Comparison of ENCODE assay signal across 23 mouse cellular contexts in the genomic region with DNA sequence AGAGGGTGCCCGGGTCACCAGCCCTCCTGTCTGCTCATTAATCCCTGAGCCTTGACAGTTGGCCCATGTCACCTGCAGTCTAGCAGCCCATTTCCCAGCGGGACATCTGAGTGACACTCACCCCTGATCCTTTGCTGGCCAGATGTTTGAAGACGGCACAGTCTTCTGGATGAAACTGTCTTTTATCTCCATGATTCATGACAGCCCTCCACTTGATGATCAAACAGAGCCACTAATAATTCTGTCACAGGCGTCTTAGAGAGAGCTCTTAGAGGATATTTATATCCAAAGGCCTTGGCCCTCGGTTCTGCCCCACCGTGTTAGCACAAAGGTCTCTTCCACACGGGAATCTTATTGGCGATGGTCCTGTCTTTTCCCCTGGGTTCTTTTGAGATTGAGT.
DNase-seq lines count a peak whose midpoint lies in the region; ATAC-seq lines count a peak whose summit lies in the region.
"Had no signal": no experiment of that assay in that cellular context is flagged by ENCODE, and none has a peak within 500 bp of the region (broad histone marks: within the 10 kb centered on the region; RNA-seq: fewer than 3 reads in every experiment).

No protein-coding gene starts in this region.

- H3K4me3 ChIP-seq in heart, embryonic 14.5 days (ENCODE audit: control insufficient read depth in 1 of 2, insufficient read depth in 1 of 2, low read depth in 1 of 2, low read length in 2 of 2) = no peak overlapping the region
- H3K4me3 ChIP-seq in neural tube, embryonic 15.5 days (replicated peaks) = no peak overlapping the region
- H3K4me3 ChIP-seq: embryonic facial prominence, embryonic 15.5 days; layer of hippocampus, adult 2 months; left cerebral cortex, adult 2 months; limb, embryonic 10.5 days; liver, embryonic 12.5 days; lung, embryonic 15.5 days; midbrain, embryonic 15.5 days had no signal

- no peak overlapping the region for H3K9ac ChIP-seq in heart, embryonic 14.5 days (ENCODE audit: low read length)
- H3K9ac ChIP-seq in neural tube, embryonic 15.5 days (replicated peaks) = no peak overlapping the region
- H3K9ac ChIP-seq: embryonic facial prominence, embryonic 15.5 days; liver, embryonic 12.5 days; lung, embryonic 15.5 days; midbrain, embryonic 15.5 days had no signal

- H3K9me3 ChIP-seq in heart, embryonic 14.5 days (ENCODE audit: control insufficient read depth, low read length) = no peaks in the 10 kb centered on the region
- no peaks in the 10 kb centered on the region for H3K9me3 ChIP-seq in neural tube, embryonic 15.5 days (replicated peaks)
- H3K9me3 ChIP-seq: embryonic facial prominence, embryonic 15.5 days; limb, embryonic 10.5 days; liver, embryonic 12.5 days; lung, embryonic 15.5 days; midbrain, embryonic 15.5 days had no signal

- 24% methylated on average over 8 of the region's 8 CpGs for WGBS in heart, embryonic 14.5 days
- 10% methylated on average over 8 of the region's 8 CpGs for WGBS in neural tube, embryonic 15.5 days

- H3K4me1 ChIP-seq in heart, embryonic 14.5 days (ENCODE audit: control insufficient read depth in 2 of 2, insufficient read depth in 2 of 2, low read length in 2 of 2) = peaks cover 3 to 5% of the 10 kb centered on the region in 2 experiments; a peak in 1 of 4 replicates
- H3K4me1 ChIP-seq in neural tube, embryonic 15.5 days = no peaks in the 10 kb centered on the region
- H3K4me1 ChIP-seq: liver, embryonic 12.5 days; lung, embryonic 15.5 days; midbrain, embryonic 15.5 days had no signal

- no peak for DNase-seq in heart, adult 18-20 months
- peak; percentile 56 for DNase-seq in neural tube, embryonic 10.5 days (ENCODE audit: extremely low spot score, low spot score)
- peak; percentile 35 for DNase-seq in embryo, embryonic 9.5 days (ENCODE audit: extremely low spot score)
- no peak for DNase-seq in cerebellum, adult 9-10 months
- no peak for DNase-seq in testis, postnatal 14 days (ENCODE audit: low spot score)
- no peak for DNase-seq in layer of hippocampus, postnatal 36 days
- DNase-seq: cerebellum, adult 18-20 months; gastrocnemius, postnatal 25 days; heart, postnatal 4 days; kidney, adult 11 months; thymus, postnatal 36 days had no signal

- no peaks in the 10 kb centered on the region for H3K27me3 ChIP-seq in heart, embryonic 14.5 days (ENCODE audit: control insufficient read depth, insufficient read depth, low read length)
- 0 out of 2 replicates have a peak, but pooled peaks cover 3% of the 10 kb centered on the region for H3K27me3 ChIP-seq in neural tube, embryonic 15.5 days (replicated peaks)
- H3K27me3 ChIP-seq: embryonic facial prominence, embryonic 15.5 days; liver, embryonic 12.5 days; lung, embryonic 15.5 days; midbrain, embryonic 15.5 days had no signal

- ATAC-seq in heart, embryonic 14.5 days (ENCODE audit: insufficient number of reproducible peaks, insufficient read depth, low FRiP score, low read depth) = no peak
- no peak for ATAC-seq in neural tube, embryonic 15.5 days (ENCODE audit: low FRiP score)
- ATAC-seq: hindbrain, postnatal 0 days; liver, embryonic 12.5 days; midbrain, embryonic 15.5 days had no signal

- H3K27ac ChIP-seq in heart, embryonic 14.5 days (replicated peaks in 1 of 2; ENCODE audit: control insufficient read depth in 1 of 2, insufficient read depth in 1 of 2, low read depth in 2 of 2, low read length in 2 of 2) = no peak overlapping the region
- no peak overlapping the region for H3K27ac ChIP-seq in neural tube, embryonic 15.5 days (replicated peaks)
- H3K27ac ChIP-seq: embryonic facial prominence, embryonic 15.5 days; hindbrain, postnatal 0 days; layer of hippocampus, adult 2 months; left cerebral cortex, adult 2 months; limb, embryonic 10.5 days; liver, embryonic 12.5 days; lung, embryonic 15.5 days; macrophage; midbrain, embryonic 15.5 days had no signal

- H3K36me3 ChIP-seq in heart, embryonic 14.5 days (ENCODE audit: control insufficient read depth, insufficient read depth, low read length) = no peaks in the 10 kb centered on the region
- no peaks in the 10 kb centered on the region for H3K36me3 ChIP-seq in neural tube, embryonic 15.5 days
- H3K36me3 ChIP-seq: embryonic facial prominence, embryonic 15.5 days; limb, embryonic 10.5 days; liver, embryonic 12.5 days; lung, embryonic 15.5 days; midbrain, embryonic 15.5 days had no signal

- 0 out of 2 replicates have a peak overlapping the region, but pooled peaks have one; percentile 5 for H3K4me2 ChIP-seq in heart, embryonic 14.5 days (ENCODE audit: low read length)
- no peak overlapping the region for H3K4me2 ChIP-seq in neural tube, embryonic 15.5 days
- H3K4me2 ChIP-seq: embryonic facial prominence, embryonic 15.5 days; heart, embryonic 11.5 days; liver, embryonic 12.5 days; lung, embryonic 15.5 days; midbrain, embryonic 15.5 days had no signal

Comparison
In these comparisons a context has a peak if more than half of its experiments do, and no peak if none do; other contexts are left out.
1. DNase-seq: peak in neural tube, embryonic 10.5 days (single experiment) and embryo, embryonic 9.5 days (single experiment); none in heart, adult 18-20 months (0 of 2), cerebellum, adult 9-10 months (single experiment), testis, postnatal 14 days (single experiment) and layer of hippocampus, postnatal 36 days (0 of 2).